Mouse (Mus musculus) heart, embryonic 13.5 days (tissue): ENCODE data around the gene Ndufaf3. TPM values are rescaled to one million over a fixed set of nuclear protein-coding genes. Genes with fewer than 3 reads are reported as not detected.

Experiments used
- microRNA counts: library from miRNA; unstranded; fragments of <30 nt; microRNA quantifications from one replicate; lab custom pipeline; 2016
- microRNA-seq: library from miRNA; unstranded; fragments of <30 nt; microRNA quantifications from one replicate; pipeline ENCODE4, GENCODE M21; 2016
- polyA plus RNA-seq: library from polyadenylated mRNA; unstranded; fragments of >200 nt; fragmentation: Nextera tagmentation; extraction: Ambion mirVana; gene quantifications from 2 replicates; pipeline ENCODE4 v1.2.1, GENCODE M21; 2015

Ndufaf3 gene
- polyA plus RNA-seq, 1 experiment from 2014 or later: 53.5 TPM

MicroRNAs encoded within 50 kb of the gene (microRNA counts, 519-probe panel; counts per million panel counts)
- microRNA mmu-miR-191 (lab: Ali Mortazavi, UCI) (4,039 counts per million, percentile 75 among the panel's probes with 10 or more counts), microRNA mmu-miR-425 (lab: Ali Mortazavi, UCI) (3,710 counts per million, percentile 71 among the panel's probes with 10 or more counts)

Small RNAs within 50 kb of the gene (microRNA-seq; reads per million reads assigned to microRNA genes)
- gene Gm24083 (not detected), gene Mir191 (not detected), gene Mir425 (1,753 reads per million, percentile 84 among the genes with 10 or more reads in this experiment)

Other genes starting within 250 kb of the Ndufaf3 start
- gene Gpx1, start 228.5 kb downstream of the Ndufaf3 start, polyA plus RNA-seq: 825 and 854 TPM in 2 replicates
- 80.6 and 86.7 TPM in 2 replicates for gene Usp4, start 219.6 kb downstream of the Ndufaf3 start, polyA plus RNA-seq
- gene 1700102P08Rik, start 174.6 kb downstream of the Ndufaf3 start, polyA plus RNA-seq: 0.21 and 0.39 TPM in 2 replicates
- gene Ccdc36, start 138.9 kb downstream of the Ndufaf3 start, polyA plus RNA-seq: 0.71 and 0.80 TPM in 2 replicates
- gene BC048562, start 131.0 kb downstream of the Ndufaf3 start, polyA plus RNA-seq: not detected in 2 replicates
- gene Ccdc71, start 106.9 kb downstream of the Ndufaf3 start, polyA plus RNA-seq: 36.3 and 42.7 TPM in 2 replicates
- gene Klhdc8b, start 105.9 kb downstream of the Ndufaf3 start, polyA plus RNA-seq: 90.6 and 106 TPM in 2 replicates
- gene Lamb2, start 87.7 kb downstream of the Ndufaf3 start, polyA plus RNA-seq: 45.3 and 49.0 TPM in 2 replicates
- gene Usp19, start 76.8 kb downstream of the Ndufaf3 start, polyA plus RNA-seq: 51.4 and 55.9 TPM in 2 replicates
- 62.2 and 69.0 TPM in 2 replicates for gene Qars, start 59.7 kb downstream of the Ndufaf3 start, polyA plus RNA-seq
- gene Qrich1, start 50.6 kb downstream of the Ndufaf3 start, polyA plus RNA-seq: 81.2 and 81.7 TPM in 2 replicates
- gene Impdh2, start 7.1 kb downstream of the Ndufaf3 start, polyA plus RNA-seq: 99.5 and 107 TPM in 2 replicates
- gene Dalrd3, start 2.5 kb upstream of the Ndufaf3 start, polyA plus RNA-seq: 86.6 and 92.1 TPM in 2 replicates
- 61.7 and 64.1 TPM in 2 replicates for gene Wdr6, start 11.3 kb upstream of the Ndufaf3 start, polyA plus RNA-seq
- gene P4htm, start 30.2 kb upstream of the Ndufaf3 start, polyA plus RNA-seq: 19.5 and 20.0 TPM in 2 replicates
- 36.6 and 44.5 TPM in 2 replicates for gene Arih2, start 82.0 kb upstream of the Ndufaf3 start, polyA plus RNA-seq
- 67.9 and 73.0 TPM in 2 replicates for gene Slc25a20, start 94.7 kb upstream of the Ndufaf3 start, polyA plus RNA-seq
- gene Prkar2a, start 121.9 kb upstream of the Ndufaf3 start, polyA plus RNA-seq: 25.6 and 26.8 TPM in 2 replicates
- 39.8 and 42.9 TPM in 2 replicates for gene Ip6k2, start 216.4 kb upstream of the Ndufaf3 start, polyA plus RNA-seq
- gene Nckipsd, start 240.9 kb upstream of the Ndufaf3 start, polyA plus RNA-seq: 9.7 and 10.6 TPM in 2 replicates